Mouse (Mus musculus) stomach, embryonic 14.5 days (tissue): Measurements from ENCODE around the gene Fam227b. TPM values are rescaled to one million over a fixed set of nuclear protein-coding genes. Genes with fewer than 3 reads are reported as not detected.

Experiments
- ATAC-seq: fragments of 200-750 bp; cut with Nextera tagmentation; 2 replicates; pipeline ENCODE4 v1.8.0; 2017; ENCODE audit warnings: low read depth, moderate TSS enrichment; ENCODE audit not compliant: insufficient number of reproducible peaks, insufficient read depth, low FRiP score
- H3K27ac ChIP-seq: fragments of 300-500 bp; sonication (generic); 2 replicates; pipeline ENCODE4 v1.5.1; 2014; ENCODE audit warnings: mild to moderate bottlenecking, low read length, moderate library complexity, mixed read lengths
- H3K27me3 ChIP-seq: fragments of 300-500 bp; sonication (generic); 2 replicates; pipeline ENCODE4 v1.6.1; 2014; ENCODE audit warnings: low read length, control low read depth, mixed read lengths; ENCODE audit not compliant: control insufficient read depth, insufficient read depth
- H3K36me3 ChIP-seq: fragments of 300-500 bp; sonication (generic); 2 replicates; pipeline ENCODE4 v1.6.1; 2014; ENCODE audit warnings: mild to moderate bottlenecking, control low read depth, low read length, moderate library complexity, mixed read lengths; ENCODE audit not compliant: control insufficient read depth, insufficient read depth
- H3K4me1 ChIP-seq: fragments of 300-500 bp; sonication (generic); 2 replicates; pipeline ENCODE4 v1.6.1; 2014; ENCODE audit warnings: low read length, control low read depth, mixed read lengths; ENCODE audit not compliant: control insufficient read depth, insufficient read depth
- H3K4me2 ChIP-seq: fragments of 300-500 bp; sonication (generic); replicated peaks from 2 replicates; pipeline ENCODE4 v1.6.1; 2014; ENCODE audit warnings: low read depth, low read length, control low read depth
- H3K4me3 ChIP-seq: fragments of 300-500 bp; sonication (generic); 2 replicates; pipeline ENCODE4 v1.5.1; 2014; ENCODE audit warnings: low read depth, low read length, control low read depth
- H3K9ac ChIP-seq: fragments of 300-500 bp; sonication (generic); replicated peaks from 2 replicates; pipeline ENCODE4 v1.6.1; 2014; ENCODE audit warnings: low read depth, mild to moderate bottlenecking, control low read depth, low read length, moderate library complexity, mixed read lengths
- H3K9me3 ChIP-seq: fragments of 300-500 bp; sonication (generic); 2 replicates; pipeline ENCODE4 v1.6.1; 2016; ENCODE audit warnings: low read depth, low read length, control low read depth; ENCODE audit not compliant: control insufficient read depth
- whole genome bisulfite sequencing: fragments of 180-500 bp; shearing (Covaris S2); extraction: QIAGEN DNeasy Blood & Tissue Kit; methylation state at CpG from one replicate; pipeline ENCODE4 v1.1.7; 2014; 5-methylcytosine and 5-hydroxymethylcytosine counted together
- polyA plus RNA-seq: library from polyadenylated mRNA; unstranded; fragments of >200 nt; fragmentation: Nextera tagmentation; extraction: Ambion mirVana; gene quantifications from 2 replicates; pipeline ENCODE4 v1.2.1, GENCODE M21; 2014

Fam227b gene
- polyA plus RNA-seq, 1 experiment from 2014 or later, result not detected

- no peak overlapping the region for H3K27ac ChIP-seq
- no peaks in the 10 kb centered on the region for H3K9me3 ChIP-seq
- H3K4me2 ChIP-seq, result no peak overlapping the region
- H3K9ac ChIP-seq, result no peak overlapping the region
- no peaks in the 10 kb centered on the region for H3K4me1 ChIP-seq
- no peaks in the 10 kb centered on the region for H3K36me3 ChIP-seq
- H3K4me3 ChIP-seq, result no peak overlapping the region
- H3K27me3 ChIP-seq, result no peaks in the 10 kb centered on the region
- 54% methylated on average over 5 of the region's 5 CpGs for WGBS
- ATAC-seq, result no peak
Measured at GRCm38 (mm10) chr2:126002291-126002690, 149.5 kb downstream of the Fam227b start.

- Histone ChIP-seq H3K36me3 (no peaks in the 10 kb centered on the region; the same call in 1 of the 2 replicates), H3K27me3 (no peaks in the 10 kb centered on the region), H3K4me2 (no peak overlapping the region), H3K9ac (no peak overlapping the region), H3K27ac (no peak overlapping the region), H3K4me3 (no peak overlapping the region), H3K9me3 (no peaks in the 10 kb centered on the region), H3K4me1 (no peaks in the 10 kb centered on the region)
- no peak for ATAC-seq
- WGBS, result 54% methylated on average over 5 of the region's 5 CpGs
Measured at GRCm38 (mm10) chr2:125975808-125976345, 175.9 kb downstream of the Fam227b start.

DNA sequence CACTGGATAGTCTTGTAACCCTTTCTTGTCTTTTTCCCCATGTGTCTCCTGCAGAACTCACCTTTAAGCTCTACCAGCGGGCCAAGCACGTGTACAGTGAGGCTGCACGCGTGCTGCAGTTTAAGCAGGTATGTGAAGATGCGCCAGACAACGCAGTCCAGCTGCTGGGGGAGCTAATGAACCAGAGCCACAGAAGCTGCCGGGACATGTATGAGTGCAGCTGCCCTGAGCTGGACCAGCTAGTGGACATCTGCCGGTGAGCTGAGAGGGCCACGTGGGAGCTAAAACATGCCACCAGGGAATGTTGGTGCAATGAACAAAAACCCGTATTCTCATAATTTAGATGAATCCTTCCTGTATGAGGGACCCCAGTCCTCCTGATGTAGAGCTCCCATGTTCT, 176.6 kb downstream of the Fam227b start:
- H3K36me3 ChIP-seq, result no peaks in the 10 kb centered on the region; the same call in 1 of the 2 replicates
- WGBS, result 94% methylated on average over 10 of the region's 10 CpGs
- no peak for ATAC-seq

GRCm38 (mm10) chr2:125973207-125973606, 178.6 kb downstream of the Fam227b start:
- H3K27ac ChIP-seq, result no peak overlapping the region
- 0 out of 2 replicates have a peak, but pooled peaks have one; percentile 67 for ATAC-seq
- no peak overlapping the region for H3K4me3 ChIP-seq
- H3K27me3 ChIP-seq, result no peaks in the 10 kb centered on the region
- no peak overlapping the region for H3K4me2 ChIP-seq
- no peaks in the 10 kb centered on the region; the same call in 1 of the 2 replicates for H3K36me3 ChIP-seq
- 28% methylated on average over 6 of the region's 6 CpGs for WGBS
- H3K9me3 ChIP-seq, result no peaks in the 10 kb centered on the region
- H3K9ac ChIP-seq, result no peak overlapping the region
- H3K4me1 ChIP-seq, result no peaks in the 10 kb centered on the region

More for the DNA sequence above, 176.6 kb downstream of the Fam227b start:
- no peak overlapping the region for H3K4me2 ChIP-seq
- no peaks in the 10 kb centered on the region for H3K9me3 ChIP-seq
- H3K4me3 ChIP-seq, result no peak overlapping the region
- H3K27me3 ChIP-seq, result no peaks in the 10 kb centered on the region
- no peaks in the 10 kb centered on the region for H3K4me1 ChIP-seq
- H3K9ac ChIP-seq, result no peak overlapping the region
- no peak overlapping the region for H3K27ac ChIP-seq

GRCm38 (mm10) chr2:125968811-125969210, 183.0 kb downstream of the Fam227b start:
- ATAC-seq, result no peak
- H3K4me3 ChIP-seq, result no peak overlapping the region
- no peaks in the 10 kb centered on the region for H3K36me3 ChIP-seq
- H3K4me1 ChIP-seq, result no peaks in the 10 kb centered on the region
- H3K27me3 ChIP-seq, result no peaks in the 10 kb centered on the region
- 78% methylated on average over 1 of the region's 1 CpGs for WGBS
- no peak overlapping the region for H3K4me2 ChIP-seq
- H3K27ac ChIP-seq, result no peak overlapping the region
- no peaks in the 10 kb centered on the region for H3K9me3 ChIP-seq
- H3K9ac ChIP-seq, result no peak overlapping the region

DNA sequence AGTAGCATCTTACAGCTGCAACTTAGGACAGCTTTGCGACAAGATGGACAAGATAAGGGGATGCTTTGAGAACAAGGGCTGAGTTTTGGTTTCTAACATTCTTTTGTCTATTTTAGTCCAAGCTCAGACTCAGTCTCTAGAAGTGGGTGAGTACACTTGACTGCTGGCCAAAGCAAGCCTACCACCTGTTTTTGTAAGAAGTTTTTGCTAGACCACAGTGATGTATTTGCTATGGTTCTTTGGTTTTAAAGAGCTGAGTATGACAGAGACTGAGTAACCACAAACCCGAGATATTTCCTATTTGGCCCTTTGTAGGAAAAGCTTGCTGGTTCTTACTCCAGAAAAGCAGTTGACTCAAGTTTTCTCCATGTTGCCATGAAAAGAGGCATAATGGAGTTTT, 203.6 kb downstream of the Fam227b start:
- 88% methylated on average over 2 of the region's 2 CpGs for WGBS
- no peaks in the 10 kb centered on the region for H3K4me1 ChIP-seq
- no peak overlapping the region for H3K27ac ChIP-seq
- H3K27me3 ChIP-seq, result no peaks in the 10 kb centered on the region
- H3K36me3 ChIP-seq, result no peaks in the 10 kb centered on the region
- H3K9ac ChIP-seq, result no peak overlapping the region
- no peak overlapping the region for H3K4me3 ChIP-seq
- no peak overlapping the region for H3K4me2 ChIP-seq
- H3K9me3 ChIP-seq, result no peaks in the 10 kb centered on the region
- no peak for ATAC-seq

DNA sequence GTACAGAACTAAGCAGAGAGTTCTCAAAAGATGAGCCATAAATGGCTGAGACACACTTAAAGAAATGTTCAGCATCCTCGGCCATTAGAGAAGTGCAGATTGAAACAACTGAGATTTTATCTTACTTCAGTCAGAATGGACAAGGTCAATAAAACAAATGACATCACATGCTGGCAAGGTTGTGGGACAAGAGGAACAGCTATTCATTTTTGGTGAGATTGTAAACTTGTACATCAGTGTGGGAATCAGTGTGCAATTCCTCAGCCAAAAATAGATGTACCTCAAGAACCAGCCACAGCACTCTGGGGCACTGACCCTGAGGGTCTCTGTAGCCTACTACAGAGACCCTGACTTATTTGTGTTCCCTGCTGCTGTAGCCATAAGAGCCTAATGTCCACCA, 208.5 kb downstream of the Fam227b start:
- 72% methylated on average over 1 of the region's 1 CpGs for WGBS
- Histone ChIP-seq H3K36me3 (no peaks in the 10 kb centered on the region), H3K4me1 (no peaks in the 10 kb centered on the region), H3K27me3 (no peaks in the 10 kb centered on the region), H3K27ac (no peak overlapping the region), H3K9ac (no peak overlapping the region), H3K4me3 (no peak overlapping the region), H3K4me2 (no peak overlapping the region), H3K9me3 (no peaks in the 10 kb centered on the region)
- ATAC-seq, result no peak

- H3K9ac ChIP-seq, result no peak overlapping the region
- no peak overlapping the region for H3K4me3 ChIP-seq
- no peak overlapping the region for H3K4me2 ChIP-seq
- 81% methylated on average over 6 of the region's 6 CpGs for WGBS
- ATAC-seq, result no peak
- H3K9me3 ChIP-seq, result no peaks in the 10 kb centered on the region
- H3K4me1 ChIP-seq, result no peaks in the 10 kb centered on the region
- H3K27ac ChIP-seq, result no peak overlapping the region
- H3K36me3 ChIP-seq, result no peaks in the 10 kb centered on the region
- no peaks in the 10 kb centered on the region for H3K27me3 ChIP-seq
Measured at GRCm38 (mm10) chr2:125941111-125941785, 210.6 kb downstream of the Fam227b start.
